ENCODE assay signal across 8 mouse cellular contexts in the genomic region with DNA sequence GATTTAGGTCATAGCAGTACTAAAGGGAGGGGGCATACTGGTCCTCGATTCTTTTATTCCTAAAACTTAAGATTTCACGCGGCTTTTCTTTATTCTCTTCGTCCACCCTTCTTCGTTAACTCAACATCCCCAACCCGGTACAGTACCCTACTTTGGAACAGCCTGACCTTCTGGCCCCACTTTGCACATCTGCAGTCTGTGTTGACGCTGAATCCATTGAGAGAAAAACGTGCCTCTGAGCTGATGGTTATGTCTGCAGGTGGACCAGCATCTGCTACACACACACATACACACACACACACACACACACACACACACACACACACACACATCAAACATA. TPM values are rescaled to one million over a fixed set of nuclear protein-coding genes. Genes with fewer than 3 reads are reported as not detected.
DNase-seq lines count a peak whose midpoint lies in the region; ATAC-seq and TF ChIP-seq lines count a peak whose summit lies in the region.

No protein-coding gene starts in this region.

- H3K79me2 ChIP-seq in liver, adult 2 months (ENCODE audit: control insufficient read depth, insufficient read depth, low read length) = no peaks in the 10 kb centered on the region

- DNase-seq in liver, adult 2 months (ENCODE audit: extremely low read depth, low read depth, low spot score) = no peak
- no peak for DNase-seq in liver
- DNase-seq in forebrain, embryonic 10.5 days (ENCODE audit: extremely low spot score, low spot score) = no peak
- DNase-seq in adrenal gland, adult 18-20 months (ENCODE audit: low spot score in 2 of 2) = no peak
- no peak for DNase-seq in thymus, postnatal 14 days

- no peaks in the 10 kb centered on the region for H3K36me3 ChIP-seq in liver, adult 2 months (ENCODE audit: control insufficient read depth, insufficient read depth, low read length)
- no peaks in the 10 kb centered on the region for H3K36me3 ChIP-seq in forebrain, embryonic 10.5 days (replicated peaks)
- no peaks in the 10 kb centered on the region for H3K36me3 ChIP-seq in intestine, embryonic 16.5 days (ENCODE audit: control insufficient read depth, insufficient read depth, low read length)
- no peaks in the 10 kb centered on the region for H3K36me3 ChIP-seq in neural tube, embryonic 12.5 days

- H3K27ac ChIP-seq in liver, adult 2 months (replicated peaks; ENCODE audit: insufficient read depth, low read depth, low read length) = no peak overlapping the region
- peak overlapping the region; percentile 97 for H3K27ac ChIP-seq in forebrain, embryonic 10.5 days
- H3K27ac ChIP-seq in intestine, embryonic 16.5 days (ENCODE audit: low read length) = peak overlapping the region; percentile 65; the same call in 1 of the 2 replicates
- 0 out of 2 replicates have a peak overlapping the region, but pooled peaks have one; percentile 90 for H3K27ac ChIP-seq in neural tube, embryonic 12.5 days

- no peak for TF ChIP-seq POLR2A in liver, adult 2 months (IDR thresholded peaks at IDR 0.05; ENCODE audit: extremely low read depth, insufficient read depth, low read length)

- no peak for TF ChIP-seq CTCF in liver, adult 2 months (IDR thresholded peaks at IDR 0.05; ENCODE audit: low read depth, low read length)

- 2% methylated on average over 8 of the region's 8 CpGs for WGBS in liver, adult 2 months
- WGBS in forebrain, embryonic 10.5 days = 0% methylated on average over 8 of the region's 8 CpGs
- WGBS in intestine, embryonic 16.5 days = 0% methylated on average over 8 of the region's 8 CpGs
- WGBS in neural tube, embryonic 12.5 days = under 1% methylated on average over 8 of the region's 8 CpGs

- ATAC-seq in intestine, embryonic 16.5 days = no peak
- no peak for ATAC-seq in neural tube, embryonic 12.5 days (ENCODE audit: low FRiP score, low read depth)
- ATAC-seq in activated CD4-positive, CD25-positive, alpha-beta regulatory T cell, adult 4 months = no peak

- H3K4me1 ChIP-seq in liver, adult 2 months (ENCODE audit: control insufficient read depth, insufficient read depth, low read length) = peaks cover 2% of the 10 kb centered on the region; the same call in 1 of the 2 replicates
- H3K4me1 ChIP-seq in forebrain, embryonic 10.5 days = peaks cover 23% of the 10 kb centered on the region
- no peaks in the 10 kb centered on the region for H3K4me1 ChIP-seq in intestine, embryonic 16.5 days (ENCODE audit: control insufficient read depth, insufficient read depth, low read length)
- H3K4me1 ChIP-seq in neural tube, embryonic 12.5 days = peaks cover 6% of the 10 kb centered on the region; the same call in 1 of the 2 replicates

- H3K9ac ChIP-seq in liver, adult 2 months (ENCODE audit: low read depth, low read length) = no peak overlapping the region
- peak overlapping the region; percentile 84 for H3K9ac ChIP-seq in intestine, embryonic 16.5 days (ENCODE audit: low read depth, low read length)
- H3K9ac ChIP-seq in neural tube, embryonic 12.5 days = peak overlapping the region; percentile 87

- H3K27me3 ChIP-seq in liver, adult 2 months (ENCODE audit: control insufficient read depth, insufficient read depth, low read length) = peaks cover 10% of the 10 kb centered on the region
- no peaks in the 10 kb centered on the region for H3K27me3 ChIP-seq in forebrain, embryonic 10.5 days (ENCODE audit: poor library complexity, severe bottlenecking)
- no peaks in the 10 kb centered on the region for H3K27me3 ChIP-seq in intestine, embryonic 16.5 days (replicated peaks; ENCODE audit: control insufficient read depth, insufficient read depth, low read length)
- H3K27me3 ChIP-seq in neural tube, embryonic 12.5 days (replicated peaks) = no peaks in the 10 kb centered on the region

- peak overlapping the region; percentile 89 for H3K4me2 ChIP-seq in intestine, embryonic 16.5 days (ENCODE audit: low read depth, low read length)
- H3K4me2 ChIP-seq in neural tube, embryonic 12.5 days (replicated peaks) = peak overlapping the region; percentile 74

- 0 out of 2 replicates have a peak overlapping the region, but pooled peaks have one; percentile 50 for H3K4me3 ChIP-seq in liver, adult 2 months (ENCODE audit: insufficient read depth, low read depth, low read length)
- peak overlapping the region; percentile 83 for H3K4me3 ChIP-seq in forebrain, embryonic 10.5 days
- peak overlapping the region; percentile 86 for H3K4me3 ChIP-seq in intestine, embryonic 16.5 days (ENCODE audit: low read length)
- H3K4me3 ChIP-seq in neural tube, embryonic 12.5 days = peak overlapping the region; percentile 87

- no peaks in the 10 kb centered on the region for H3K9me3 ChIP-seq in forebrain, embryonic 10.5 days
- no peaks in the 10 kb centered on the region for H3K9me3 ChIP-seq in intestine, embryonic 16.5 days (ENCODE audit: control insufficient read depth, low read length)
- no peaks in the 10 kb centered on the region for H3K9me3 ChIP-seq in neural tube, embryonic 12.5 days

RNA-seq across cellular contexts. Expression of gene Epha7, which starts 1.5 kb away (rescaled TPM):
- 2.3 and 2.6 TPM in 2 replicates for total RNA-seq in liver, adult 2 months (2014; rRNA removed)
- 0.34 and 0.38 TPM in 2 replicates for polyA plus RNA-seq in liver, adult 2 months (2012; rRNA removed)
- 41.8 and 47.9 TPM in 2 replicates for polyA plus RNA-seq in forebrain, embryonic 10.5 days (2016; fragmentation: Nextera tagmentation; extraction: Ambion mirVana)
- polyA plus RNA-seq in intestine, embryonic 16.5 days (2015; fragmentation: Nextera tagmentation; extraction: Ambion mirVana) = 12.5 and 16.3 TPM in 2 replicates
- 59.9 and 66.9 TPM in 2 replicates for polyA plus RNA-seq in neural tube, embryonic 12.5 days (2016; fragmentation: Nextera tagmentation; extraction: Ambion mirVana)
- 1 to 10 TPM; 1.6 to 2.3 TPM for total RNA-seq in adrenal gland, adult 18-20 months (2021)
- under 1 TPM in 1 of 2 experiments, not detected in 1; 0.22 TPM for polyA plus RNA-seq in activated CD4-positive, CD25-positive, alpha-beta regulatory T cell, adult 4 months (2017; shearing (Covaris generic))
